In genomic region chr19:44282534-44283156, GRCm38 (mm10) we compare ENCODE assay signal across 9 mouse cellular contexts. TPM values are rescaled to one million over a fixed set of nuclear protein-coding genes. Genes with fewer than 3 reads are reported as not detected.
DNase-seq lines count a peak whose midpoint lies in the region; ATAC-seq lines count a peak whose summit lies in the region.
"Had no signal": no experiment of that assay in that cellular context is flagged by ENCODE, and none has a peak within 500 bp of the region (broad histone marks: within the 10 kb centered on the region; RNA-seq: fewer than 3 reads in every experiment).

No protein-coding gene starts in this region.

- intact Hi-C loops in left cerebral cortex, postnatal 4 days (cut with DNase I) = no loop called here

- H3K9ac ChIP-seq in heart, embryonic 16.5 days (ENCODE audit: low read length) = no peak overlapping the region

- H3K27ac ChIP-seq in heart, embryonic 16.5 days (ENCODE audit: low read length) = peak overlapping the region; percentile 98
- H3K27ac ChIP-seq in limb, embryonic 10.5 days = peak overlapping the region; percentile 94

- no peaks in the 10 kb centered on the region for H3K9me3 ChIP-seq in heart, embryonic 16.5 days (replicated peaks; ENCODE audit: control insufficient read depth, low read length)
- H3K9me3 ChIP-seq in limb, embryonic 10.5 days (replicated peaks) = no peaks in the 10 kb centered on the region

- no peak for ATAC-seq in heart, embryonic 16.5 days (replicated peaks; ENCODE audit: extremely low read depth, insufficient read depth, low FRiP score)
- ATAC-seq: Patski had no signal

- H3K4me1 ChIP-seq in heart, embryonic 16.5 days (ENCODE audit: control insufficient read depth, insufficient read depth, low read length) = peaks cover 43% of the 10 kb centered on the region
- peaks cover 57% of the 10 kb centered on the region for H3K4me1 ChIP-seq in limb, embryonic 10.5 days

- H3K4me2 ChIP-seq in heart, embryonic 16.5 days (ENCODE audit: low read depth, low read length) = peak overlapping the region; percentile 13; the same call in 1 of the 2 replicates

- 31% methylated on average over 9 of the region's 9 CpGs for WGBS in heart, embryonic 16.5 days
- 35% methylated on average over 9 of the region's 9 CpGs for WGBS in limb, embryonic 10.5 days

- DNase-seq in heart, adult 8-10 months (ENCODE audit: low spot score) = no peak
- DNase-seq in embryo, embryonic 11 days = peak; percentile 42
- DNase-seq in limb, embryonic 10.5 days (ENCODE audit: low spot score) = no peak
- peak; percentile 76 for DNase-seq in naive thymus-derived CD4-positive, alpha-beta T cell, adult 2 months (ENCODE audit: low read depth)
- DNase-seq in gastrocnemius, adult 8-10 months (ENCODE audit: low spot score in 2 of 2) = no peak
- DNase-seq in left cerebral cortex, postnatal 4 days = no peak
- DNase-seq in Muller cell, postnatal 12 days (ENCODE audit: inconsistent ontology term) = no peak

- H3K27me3 ChIP-seq in heart, embryonic 16.5 days (ENCODE audit: control insufficient read depth, insufficient read depth, low read length) = no peaks in the 10 kb centered on the region
- no peaks in the 10 kb centered on the region for H3K27me3 ChIP-seq in limb, embryonic 10.5 days (ENCODE audit: low read depth, poor library complexity, severe bottlenecking)
- H3K27me3 ChIP-seq: Patski had no signal

- no peak overlapping the region for H3K4me3 ChIP-seq in heart, embryonic 16.5 days (ENCODE audit: low read length)
- peak overlapping the region; percentile 57; the same call in 1 of the 2 replicates for H3K4me3 ChIP-seq in limb, embryonic 10.5 days

- no peaks in the 10 kb centered on the region for H3K36me3 ChIP-seq in heart, embryonic 16.5 days (ENCODE audit: control insufficient read depth, insufficient read depth)
- no peaks in the 10 kb centered on the region for H3K36me3 ChIP-seq in limb, embryonic 10.5 days

RNA-seq across cellular contexts. Expression of gene Scd2, which starts 10.8 kb away (rescaled TPM):
- 134 and 148 TPM in 2 replicates for polyA plus RNA-seq in heart, embryonic 16.5 days (2015; fragmentation: Nextera tagmentation; extraction: Ambion mirVana)
- 10 to 100 TPM in 1 of 4 experiments, 1 to 10 TPM in 3; 7.5 to 10.2 (median 9.4) TPM for total RNA-seq in heart, adult 8-10 months (2022)
- polyA plus RNA-seq in limb, embryonic 10.5 days (2016; fragmentation: Nextera tagmentation; extraction: Ambion mirVana) = 324 and 335 TPM in 2 replicates
- total RNA-seq in gastrocnemius, adult 8-10 months (2022) = 1 to 10 TPM; 3.7 to 7.8 (median 7.1) TPM
- total RNA-seq in left cerebral cortex, postnatal 4 days (2021) = 100 to 1,000 TPM; 554 to 565 TPM

RNA-seq across cellular contexts. Expression of gene Scd4, which starts 50.2 kb away (rescaled TPM):
- polyA plus RNA-seq in heart, embryonic 16.5 days (2015; fragmentation: Nextera tagmentation; extraction: Ambion mirVana) = 4.4 and 4.8 TPM in 2 replicates
- 1 to 10 TPM; 2.6 to 5.1 (median 3.1) TPM for total RNA-seq in heart, adult 8-10 months (2022)
- 0.08 and 0.11 TPM in 2 replicates for polyA plus RNA-seq in limb, embryonic 10.5 days (2016; fragmentation: Nextera tagmentation; extraction: Ambion mirVana)
- under 1 TPM in 1 of 4 experiments, not detected in 3; 0.13 TPM for total RNA-seq in gastrocnemius, adult 8-10 months (2022)
- total RNA-seq in left cerebral cortex, postnatal 4 days (2021) = 1 to 10 TPM; 1.7 to 2.3 TPM

Comparison
In these comparisons a context has a peak if more than half of its experiments do, and no peak if none do; other contexts are left out.
1. DNase-seq: peak in embryo, embryonic 11 days (single experiment) and naive thymus-derived CD4-positive, alpha-beta T cell, adult 2 months (single experiment); none in heart, adult 8-10 months (single experiment), limb, embryonic 10.5 days (single experiment), gastrocnemius, adult 8-10 months (0 of 2), left cerebral cortex, postnatal 4 days (single experiment) and Muller cell, postnatal 12 days (single experiment).
2. RNA of gene Scd2, which starts 10.8 kb away (total RNA-seq): 554 to 565 TPM in left cerebral cortex, postnatal 4 days; 7.5 to 10.2 TPM in heart, adult 8-10 months and 3.7 to 7.8 TPM in gastrocnemius, adult 8-10 months; every median in the first group is over 10 times any median in the second.